Mouse (Mus musculus): ENCODE results near the gene Pla2g15. TPM values are rescaled to one million over a fixed set of nuclear protein-coding genes. Genes with fewer than 3 reads are reported as not detected.
A peak's percentile ranks its signal among the peaks of the same experiment; 100 is the strongest.

Pla2g15 gene
- total and polyA plus RNA-seq, 3 experiments, result 6.9 to 8.0 (median 7.0) TPM

- DNase-seq (ENCODE audit: extremely low read depth), result no peak
- TF ChIP-seq MYC (IDR thresholded peaks at IDR 0.05; ENCODE audit: low read depth, low read length), result no peak
- no peak for TF ChIP-seq CHD2 (IDR thresholded peaks at IDR 0.05; ENCODE audit: low read length)
- no peak for TF ChIP-seq JUN (IDR thresholded peaks at IDR 0.05; ENCODE audit: insufficient read depth, low read depth, low read length)
- TF ChIP-seq JUND (conservative IDR thresholded peaks at IDR 0.05; ENCODE audit: low read depth, low read length), result no peak
- TF ChIP-seq SIN3A (IDR thresholded peaks at IDR 0.05; ENCODE audit: low read length), result no peak
- no peak for TF ChIP-seq HCFC1 (IDR thresholded peaks at IDR 0.05; ENCODE audit: low read depth, low read length)
- no peak for TF ChIP-seq TCF12 (IDR thresholded peaks at IDR 0.05; ENCODE audit: low read depth, low read length)
- no peak for TF ChIP-seq GABPA (IDR thresholded peaks at IDR 0.05; ENCODE audit: insufficient replicate concordance, low read depth, low read length)
- TF ChIP-seq RAD21 (IDR thresholded peaks at IDR 0.05; ENCODE audit: low read depth, low read length), result no peak
- TF ChIP-seq USF2 (conservative IDR thresholded peaks at IDR 0.05; ENCODE audit: low read depth, low read length), result no peak
- no peak for TF ChIP-seq KAT2A (IDR thresholded peaks at IDR 0.05; ENCODE audit: insufficient replicate concordance, low read length)
- no peak for TF ChIP-seq MAFK (IDR thresholded peaks at IDR 0.05; ENCODE audit: insufficient replicate concordance, low read length)
- no peak for TF ChIP-seq IRF4 (IDR thresholded peaks at IDR 0.05; ENCODE audit: low read depth, low read length)
- TF ChIP-seq NELFE (IDR thresholded peaks at IDR 0.05; ENCODE audit: low read depth, low read length), result no peak
- TF ChIP-seq ETS1 (conservative IDR thresholded peaks at IDR 0.05; ENCODE audit: low read depth, low read length), result no peak
- TF ChIP-seq RCOR1 (conservative IDR thresholded peaks at IDR 0.05; ENCODE audit: low read depth, low read length), result no peak
- TF ChIP-seq ZKSCAN1 (IDR thresholded peaks at IDR 0.05; ENCODE audit: borderline replicate concordance, low read depth, low read length), result no peak
- no peak for TF ChIP-seq ZNF384 (IDR thresholded peaks at IDR 0.05; ENCODE audit: low read depth, low read length)
- TF ChIP-seq TBP (conservative IDR thresholded peaks at IDR 0.05; ENCODE audit: low read depth, low read length), result no peak
- TF ChIP-seq CHD1 (IDR thresholded peaks at IDR 0.05; ENCODE audit: low read depth, low read length), result no peak
- H3K9ac ChIP-seq (ENCODE audit: insufficient read depth, low read depth), result no peak overlapping the region
- H3K27me3 ChIP-seq (replicated peaks), result no peaks in the 10 kb centered on the region
- H3K9me3 ChIP-seq (replicated peaks; ENCODE audit: low read length), result no peaks in the 10 kb centered on the region
- dilution Hi-C loops (cut with MboI; ENCODE audit: extremely low pct_ligation_motif_present, extremely low pct_unique_long_range_greater_than_20kb, low sequenced_read_pairs), result no loop called here
- no peak overlapping the region for H3K27ac ChIP-seq (ENCODE audit: insufficient read depth, low read depth)
- H3K79me2 ChIP-seq (replicated peaks; ENCODE audit: control insufficient read depth, extremely low read depth, insufficient read depth, poor library complexity, severe bottlenecking), result peaks cover 11% of the 10 kb centered on the region
- in situ Hi-C loops (cut with MboI; ENCODE audit: low pct_ligation_motif_present, low pct_unique_long_range_greater_than_20kb, low sequenced_read_pairs), result no loop called here
- no peak overlapping the region for H3K4me2 ChIP-seq (ENCODE audit: insufficient read depth, low read depth, poor library complexity, severe bottlenecking)
- no peaks in the 10 kb centered on the region for H3K4me1 ChIP-seq (ENCODE audit: control insufficient read depth in 1 of 2, insufficient read depth in 2 of 2)
- peaks cover 58 to 81% of the 10 kb centered on the region in 2 experiments for H3K36me3 ChIP-seq (replicated peaks in 1 of 2; ENCODE audit: control insufficient read depth in 1 of 2, insufficient read depth in 1 of 2, low read length in 1 of 2)
- H3K4me3 ChIP-seq (replicated peaks in 1 of 3; ENCODE audit: low read depth in 2 of 3, low read length in 2 of 3, poor library complexity in 1 of 3), result no peak overlapping the region
Observed at GRCm38 (mm10) chr8:106112514-106112913, 37.7 kb upstream of the Pla2g15 start.

DNA sequence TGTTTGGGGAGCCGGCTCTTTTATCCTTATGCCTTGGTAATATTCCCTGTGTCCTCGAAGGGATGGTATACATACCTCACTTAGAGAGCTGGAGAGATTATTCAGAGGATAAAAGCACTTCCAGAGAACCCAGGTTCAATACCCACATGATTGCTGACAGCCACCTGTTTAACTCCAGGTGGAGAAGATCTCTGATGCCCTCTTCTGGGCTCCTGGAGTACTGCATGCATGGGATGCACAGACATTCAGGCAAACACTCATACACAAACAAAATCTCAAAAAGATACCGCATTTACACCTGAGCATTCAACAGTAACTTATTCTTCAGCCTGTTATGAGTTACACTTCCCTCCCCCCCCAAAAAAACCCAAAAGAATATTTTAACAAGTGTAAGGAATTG lies 34.3 kb upstream of the Pla2g15 start:
- no peak overlapping the region for H3K9ac ChIP-seq (ENCODE audit: insufficient read depth, low read depth)
- H3K4me1 ChIP-seq (ENCODE audit: control insufficient read depth in 1 of 2, insufficient read depth in 2 of 2), result peaks cover 0 to 11% of the 10 kb centered on the region in 2 experiments; a peak in 1 of 4 replicates
- H3K36me3 ChIP-seq (replicated peaks in 1 of 2; ENCODE audit: control insufficient read depth in 1 of 2, insufficient read depth in 1 of 2, low read length in 1 of 2), result peaks cover 48 to 78% of the 10 kb centered on the region in 2 experiments
- in situ Hi-C loops (cut with MboI; ENCODE audit: low pct_ligation_motif_present, low pct_unique_long_range_greater_than_20kb, low sequenced_read_pairs), result no loop called here
- no peaks in the 10 kb centered on the region for H3K9me3 ChIP-seq (replicated peaks; ENCODE audit: low read length)
- no peak overlapping the region for H3K4me2 ChIP-seq (ENCODE audit: insufficient read depth, low read depth, poor library complexity, severe bottlenecking)
- no peak overlapping the region for H3K4me3 ChIP-seq (replicated peaks in 1 of 3; ENCODE audit: low read depth in 2 of 3, low read length in 2 of 3, poor library complexity in 1 of 3)
- dilution Hi-C loops (cut with MboI; ENCODE audit: extremely low pct_ligation_motif_present, extremely low pct_unique_long_range_greater_than_20kb, low sequenced_read_pairs), result no loop called here
- no peaks in the 10 kb centered on the region for H3K27me3 ChIP-seq (replicated peaks)
- H3K27ac ChIP-seq (ENCODE audit: insufficient read depth, low read depth), result no peak overlapping the region
- DNase-seq (ENCODE audit: extremely low read depth), result peak; percentile 52
- H3K79me2 ChIP-seq (replicated peaks; ENCODE audit: control insufficient read depth, extremely low read depth, insufficient read depth, poor library complexity, severe bottlenecking), result peaks cover 10% of the 10 kb centered on the region
- TF ChIP-seq POLR2AphosphoS2 (IDR thresholded peaks at IDR 0.05; ENCODE audit: low read depth, low read length), result no peak
- no peak for TF ChIP-seq ELF1 (IDR thresholded peaks at IDR 0.05; ENCODE audit: low read depth, low read length)
- no peak for TF ChIP-seq USF1 (IDR thresholded peaks at IDR 0.05; ENCODE audit: low read depth, low read length)
- TF ChIP-seq TCF12 (IDR thresholded peaks at IDR 0.05; ENCODE audit: low read depth, low read length), result no peak
- TF ChIP-seq SMC3 (IDR thresholded peaks at IDR 0.05; ENCODE audit: low read depth, low read length), result peak; percentile 36
- no peak for TF ChIP-seq IRF4 (IDR thresholded peaks at IDR 0.05; ENCODE audit: low read depth, low read length)
- no peak for TF ChIP-seq ZMIZ1 (IDR thresholded peaks at IDR 0.05; ENCODE audit: low read depth, low read length)
- no peak for TF ChIP-seq MEF2A (IDR thresholded peaks at IDR 0.05; ENCODE audit: borderline replicate concordance, low read depth, low read length)
- peak; percentile 48; the same call in 1 of the 2 replicates for TF ChIP-seq MYC (IDR thresholded peaks at IDR 0.05; ENCODE audit: low read depth, low read length)
- no peak for TF ChIP-seq NRF1 (IDR thresholded peaks at IDR 0.05; ENCODE audit: low read depth, low read length)
- no peak for TF ChIP-seq UBTF (IDR thresholded peaks at IDR 0.05; ENCODE audit: low read depth, low read length)
- peak; percentile 51 for TF ChIP-seq RAD21 (IDR thresholded peaks at IDR 0.05; ENCODE audit: low read depth, low read length)
- no peak for TF ChIP-seq RCOR1 (conservative IDR thresholded peaks at IDR 0.05; ENCODE audit: low read depth, low read length)
- no peak for TF ChIP-seq ETS1 (conservative IDR thresholded peaks at IDR 0.05; ENCODE audit: low read depth, low read length)
- TF ChIP-seq HCFC1 (IDR thresholded peaks at IDR 0.05; ENCODE audit: low read depth, low read length), result no peak
- TF ChIP-seq NELFE (IDR thresholded peaks at IDR 0.05; ENCODE audit: low read depth, low read length), result no peak
- no peak for TF ChIP-seq MAX (IDR thresholded peaks at IDR 0.05; ENCODE audit: low read length)
- TF ChIP-seq E2F4 (IDR thresholded peaks at IDR 0.05; ENCODE audit: insufficient replicate concordance, low read depth, low read length), result no peak
- no peak for TF ChIP-seq EP300 (IDR thresholded peaks at IDR 0.05; ENCODE audit: low read length)
- no peak for TF ChIP-seq MXI1 (IDR thresholded peaks at IDR 0.05; ENCODE audit: low read depth, low read length)
- TF ChIP-seq GABPA (IDR thresholded peaks at IDR 0.05; ENCODE audit: insufficient replicate concordance, low read depth, low read length), result no peak
